Mouse (Mus musculus) neural tube, embryonic 14.5 days (tissue): Measurements from ENCODE around the gene Ubn2. TPM values are rescaled to one million over a fixed set of nuclear protein-coding genes. Genes with fewer than 3 reads are reported as not detected.
"Not testable (repeated sequence)": the region's sequence is repeated elsewhere in the genome, so short reads cannot be mapped to it uniquely, and the experiment has no call there.

ENCODE experiments used
- ATAC-seq: fragments of 200-750 bp; cut with Nextera tagmentation; 2 replicates; pipeline ENCODE4 v1.8.0; 2017; ENCODE audit warnings: low read depth, mild to moderate bottlenecking, moderate TSS enrichment, moderate library complexity
- H3K27ac ChIP-seq: fragments of 300-500 bp; sonication (generic); 2 replicates; pipeline ENCODE4 v1.5.1; 2014; ENCODE audit warnings: low read depth, mild to moderate bottlenecking, control low read depth, low read length, moderate library complexity, mixed read lengths
- H3K27me3 ChIP-seq: fragments of 300-500 bp; sonication (generic); 2 replicates; pipeline ENCODE4 v1.6.1; 2014; ENCODE audit warnings: low read length; ENCODE audit not compliant: control insufficient read depth, insufficient read depth
- H3K36me3 ChIP-seq: fragments of 300-500 bp; sonication (generic); 2 replicates; pipeline ENCODE4 v1.6.1; 2014; ENCODE audit warnings: low read length, mixed read lengths; ENCODE audit not compliant: control insufficient read depth, insufficient read depth
- H3K4me1 ChIP-seq: fragments of 300-500 bp; sonication (generic); 2 replicates; pipeline ENCODE4 v1.6.1; 2014; ENCODE audit warnings: low read length; ENCODE audit not compliant: control insufficient read depth, insufficient read depth
- H3K4me2 ChIP-seq: fragments of 300-500 bp; sonication (generic); 2 replicates; pipeline ENCODE4 v1.6.1; 2014; ENCODE audit warnings: mild to moderate bottlenecking, low read depth, low read length, control low read depth
- H3K4me3 ChIP-seq: fragments of 300-500 bp; sonication (generic); 2 replicates; pipeline ENCODE4 v1.5.1; 2014; ENCODE audit warnings: low read depth, low read length, control low read depth, mixed read lengths
- H3K9ac ChIP-seq: fragments of 300-500 bp; sonication (generic); replicated peaks from 2 replicates; pipeline ENCODE4 v1.6.1; 2014; ENCODE audit warnings: low read depth, mild to moderate bottlenecking, control low read depth, low read length, mixed read lengths
- H3K9me3 ChIP-seq: fragments of 300-500 bp; sonication (generic); 2 replicates; pipeline ENCODE4 v1.6.1; 2016; ENCODE audit warnings: low read length; ENCODE audit not compliant: control insufficient read depth
- WGBS: fragments of 180-500 bp; shearing (Covaris S2); extraction: QIAGEN DNeasy Blood & Tissue Kit; methylation state at CpG from one replicate; pipeline ENCODE4 v1.1.7; 2014; 5-methylcytosine and 5-hydroxymethylcytosine counted together
- polyA plus RNA-seq: library from polyadenylated mRNA; unstranded; fragments of >200 nt; fragmentation: Nextera tagmentation; extraction: Ambion mirVana; gene quantifications from 2 replicates; pipeline ENCODE4 v1.2.1, GENCODE M21; 2014

Gene Ubn2
- polyA plus RNA-seq, 1 experiment from 2014 or later, result 32.5 TPM

- Histone ChIP-seq H3K27ac (no peak overlapping the region), H3K4me2 (no peak overlapping the region), H3K9me3 (no peaks in the 10 kb centered on the region), H3K36me3 (no peaks in the 10 kb centered on the region), H3K9ac (no peak overlapping the region), H3K4me3 (no peak overlapping the region), H3K4me1 (no peaks in the 10 kb centered on the region), H3K27me3 (no peaks in the 10 kb centered on the region)
- no peak for ATAC-seq
- WGBS, result 97% methylated on average over 1 of the region's 1 CpGs
Measured at GRCm38 (mm10) chr6:38547707-38548106, 114.0 kb downstream of the Ubn2 start.

- not testable (repeated sequence) for ATAC-seq
Measured at GRCm38 (mm10) chr6:38548595-38548994, 114.8 kb downstream of the Ubn2 start.

DNA sequence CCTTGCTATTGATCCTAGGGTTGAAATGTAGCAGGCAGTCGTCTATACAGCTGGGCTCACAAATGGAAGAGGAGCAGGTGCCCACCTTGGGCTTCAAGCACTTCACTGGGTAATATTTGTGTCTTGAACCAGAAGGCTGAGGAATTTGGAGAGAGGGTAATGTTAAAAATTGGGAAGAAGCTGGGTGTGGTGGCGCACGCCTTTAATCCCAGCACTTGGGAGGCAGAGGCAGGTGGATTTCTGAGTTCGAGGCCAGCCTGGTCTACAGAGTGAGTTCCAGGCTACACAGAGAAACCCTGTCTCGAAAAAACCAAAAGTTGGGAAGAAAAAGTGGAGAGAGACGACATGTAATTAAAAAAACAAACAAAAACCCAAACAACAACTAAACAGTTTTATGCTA is 116.1 kb downstream of the Ubn2 start:
- H3K27ac ChIP-seq, ATAC-seq, H3K27me3 ChIP-seq, H3K4me1 ChIP-seq, H3K4me3 ChIP-seq, H3K9me3 ChIP-seq, H3K36me3 ChIP-seq: not testable (repeated sequence)
- Histone ChIP-seq H3K9ac (peak overlapping the region; percentile 66; the same call in 1 of the 2 replicates), H3K4me2 (peak overlapping the region; percentile 74; the same call in 1 of the 2 replicates)
- 78% methylated on average over 6 of the region's 6 CpGs for WGBS

More at GRCm38 (mm10) chr6:38548595-38548994, 114.8 kb downstream of the Ubn2 start:
- H3K4me2 ChIP-seq, H3K9ac ChIP-seq, H3K36me3 ChIP-seq, H3K27ac ChIP-seq, H3K27me3 ChIP-seq, H3K9me3 ChIP-seq, H3K4me1 ChIP-seq, H3K4me3 ChIP-seq: not testable (repeated sequence)
- 96% methylated on average over 7 of the region's 7 CpGs for WGBS

- no peaks in the 10 kb centered on the region for H3K27me3 ChIP-seq
- H3K9ac ChIP-seq, result peak overlapping the region; percentile 66
- peaks cover 10% of the 10 kb centered on the region for H3K4me1 ChIP-seq
- no peaks in the 10 kb centered on the region for H3K9me3 ChIP-seq
- WGBS, result 8% methylated on average over 28 of the region's 28 CpGs
- ATAC-seq, result peak; percentile 22; the same call in 1 of the 2 replicates
- H3K4me3 ChIP-seq, result peak overlapping the region; percentile 57
- peak overlapping the region; percentile 100 for H3K27ac ChIP-seq
- H3K36me3 ChIP-seq, result no peaks in the 10 kb centered on the region
- peak overlapping the region; percentile 74 for H3K4me2 ChIP-seq
Measured at GRCm38 (mm10) chr6:38550250-38551061, 116.7 kb downstream of the Ubn2 start.

DNA sequence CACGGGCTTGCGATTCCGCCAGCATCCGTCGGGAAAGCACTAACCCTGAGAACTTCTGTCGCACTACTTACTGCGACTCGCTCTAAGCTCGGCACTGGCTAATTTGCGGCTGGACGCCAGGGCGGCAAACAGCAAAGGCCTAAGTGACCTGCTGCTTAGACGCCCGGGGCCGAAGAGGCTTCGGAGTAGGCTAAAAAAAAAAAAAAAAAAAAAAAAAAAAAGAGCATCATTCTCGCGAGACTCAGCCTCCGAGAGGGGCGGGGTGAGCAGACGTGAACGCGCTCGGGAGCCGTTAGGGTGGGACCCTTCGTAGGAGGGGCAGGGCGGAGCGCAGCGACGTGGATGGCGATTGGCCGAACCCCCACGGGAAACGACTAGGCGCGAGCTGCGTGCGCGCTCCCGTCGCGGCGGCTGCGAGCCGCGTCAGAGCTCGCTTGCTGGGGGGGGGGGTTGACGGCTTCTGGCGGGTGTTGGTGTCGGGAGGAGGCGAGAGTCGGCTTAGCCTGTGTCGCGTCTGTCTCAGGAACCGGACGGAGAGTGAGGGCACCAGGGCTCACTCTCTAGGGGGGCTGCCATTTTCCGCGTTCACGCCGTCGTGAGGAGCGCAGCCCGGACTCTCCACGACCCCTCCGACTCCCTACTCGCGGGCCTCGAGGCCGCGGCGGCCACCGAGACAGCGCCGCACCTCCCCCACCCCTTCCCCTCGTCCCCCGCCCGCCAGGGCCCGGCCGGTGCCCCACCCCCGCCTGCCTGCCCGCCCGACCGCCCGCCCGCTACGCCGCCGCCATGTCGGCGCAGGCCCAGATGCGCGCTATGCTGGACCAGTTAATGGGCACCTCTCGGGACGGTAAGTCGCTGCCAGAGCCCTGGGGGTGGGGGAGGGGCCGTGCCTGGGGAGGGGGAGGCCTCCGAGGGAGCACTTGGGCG is 117.6 kb downstream of the Ubn2 start, which contains the start of gene Luc7l2:
TSS of gene Luc7l2 (plus strand) at position 273 of the 927 bp plus-strand sequence.
- peak within 1 kb of the TSS; percentile 74 for H3K4me2 ChIP-seq
- H3K36me3 ChIP-seq, result no peaks in the 10 kb centered on the region
- H3K27ac ChIP-seq, result peak within 1 kb of the TSS; percentile 100
- H3K9ac ChIP-seq, result peak within 1 kb of the TSS; percentile 86
- no peaks in the 10 kb centered on the region for H3K9me3 ChIP-seq
- peaks cover 10% of the 10 kb centered on the region for H3K4me1 ChIP-seq
- ATAC-seq, result peak; percentile 89
- WGBS, result under 1% methylated on average over 68 of the region's 98 CpGs
- peak within 1 kb of the TSS; percentile 57 for H3K4me3 ChIP-seq
- no peaks in the 10 kb centered on the region for H3K27me3 ChIP-seq

- peaks cover 10% of the 10 kb centered on the region for H3K4me1 ChIP-seq
- H3K27ac ChIP-seq, result peak overlapping the region; percentile 100
- no peaks in the 10 kb centered on the region for H3K9me3 ChIP-seq
- peak; percentile 95 for ATAC-seq
- under 1% methylated on average over 30 of the region's 32 CpGs for WGBS
- no peaks in the 10 kb centered on the region for H3K36me3 ChIP-seq
- peak overlapping the region; percentile 86 for H3K9ac ChIP-seq
- H3K27me3 ChIP-seq, result no peaks in the 10 kb centered on the region
- peak overlapping the region; percentile 61 for H3K4me2 ChIP-seq
- H3K4me3 ChIP-seq, result peak overlapping the region; percentile 57
Measured at GRCm38 (mm10) chr6:38551989-38552635, 118.4 kb downstream of the Ubn2 start.

DNA sequence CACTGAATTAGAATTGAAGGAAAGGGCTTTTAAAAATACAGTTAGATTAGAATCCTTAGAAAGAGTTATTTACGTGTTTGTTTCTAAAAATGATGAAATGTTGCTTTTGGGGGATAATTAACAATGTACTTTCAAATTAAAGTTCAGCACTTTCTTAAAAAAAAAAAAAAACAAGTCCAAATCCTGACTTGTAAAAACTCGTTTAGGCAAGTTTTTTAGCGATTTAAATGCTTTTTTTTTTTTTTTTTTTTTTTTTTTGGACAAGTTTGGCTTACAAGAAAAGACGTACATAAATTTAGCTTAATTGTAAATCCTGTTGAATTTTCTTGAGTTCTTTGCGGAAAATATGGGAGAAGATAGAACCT is 118.9 kb downstream of the Ubn2 start:
- peaks cover 10% of the 10 kb centered on the region for H3K4me1 ChIP-seq
- H3K4me2 ChIP-seq, result peak overlapping the region; percentile 61
- no peaks in the 10 kb centered on the region for H3K36me3 ChIP-seq
- 28% methylated on average over 5 of the region's 5 CpGs for whole genome bisulfite sequencing
- H3K27ac ChIP-seq, result no peak overlapping the region
- no peaks in the 10 kb centered on the region for H3K27me3 ChIP-seq
- no peaks in the 10 kb centered on the region for H3K9me3 ChIP-seq
- H3K4me3 ChIP-seq, result peak overlapping the region; percentile 57
- no peak for ATAC-seq
- H3K9ac ChIP-seq, result no peak overlapping the region
